Mouse (Mus musculus) heart, adult 11 months (tissue): ENCODE data around the gene Adamts8.

Experiments used
- DNase-seq: peaks from one replicate; pipeline ENCODE4 v3.0.0; 2022

The Adamts8 gene

GRCm38 (mm10) chr9:30942512-30943313 lies at the start of gene Adamts8:
TSS of gene Adamts8 (plus strand) at chr9:30942562.
- peak; percentile 92 for DNase-seq

- peak; percentile 92 for DNase-seq
Observed at GRCm38 (mm10) chr9:30895618-30896017, 46.7 kb upstream of the Adamts8 start.

- DNase-seq = peak; percentile 98
Observed at GRCm38 (mm10) chr9:30896752-30897151, 45.6 kb upstream of the Adamts8 start.

- peak; percentile 29 for DNase-seq
Observed at GRCm38 (mm10) chr9:30897169-30897568, 45.2 kb upstream of the Adamts8 start.

GRCm38 (mm10) chr9:30902152-30902551 lies 40.2 kb upstream of the Adamts8 start:
- DNase-seq = peak; percentile 89

- DNase-seq = no peak
Observed at GRCm38 (mm10) chr9:30902641-30903040, 39.7 kb upstream of the Adamts8 start.

- DNase-seq = peak; percentile 77
Observed at GRCm38 (mm10) chr9:30903266-30903665, 39.1 kb upstream of the Adamts8 start.

GRCm38 (mm10) chr9:30905861-30906260 lies 36.5 kb upstream of the Adamts8 start:
- peak; percentile 90 for DNase-seq

- peak; percentile 49 for DNase-seq
Observed at GRCm38 (mm10) chr9:30906426-30906825, 35.9 kb upstream of the Adamts8 start.

GRCm38 (mm10) chr9:30907677-30908295 lies 34.6 kb upstream of the Adamts8 start:
- DNase-seq = peak; percentile 80

- DNase-seq = no peak
Observed at GRCm38 (mm10) chr9:30908296-30908690, 34.1 kb upstream of the Adamts8 start.

GRCm38 (mm10) chr9:30908973-30909372 lies 33.4 kb upstream of the Adamts8 start:
- no peak for DNase-seq

- no peak for DNase-seq
Observed at GRCm38 (mm10) chr9:30910491-30910890, 31.9 kb upstream of the Adamts8 start.

- DNase-seq = no peak
Observed at GRCm38 (mm10) chr9:30912161-30912560, 30.2 kb upstream of the Adamts8 start.

- DNase-seq = no peak
Observed at GRCm38 (mm10) chr9:30913429-30913828, 28.9 kb upstream of the Adamts8 start.

- DNase-seq = no peak
Observed at GRCm38 (mm10) chr9:30914241-30914640, 28.1 kb upstream of the Adamts8 start.

- DNase-seq = no peak
Observed at GRCm38 (mm10) chr9:30916266-30916968, 25.9 kb upstream of the Adamts8 start.

- peak; percentile 94 for DNase-seq
Observed at GRCm38 (mm10) chr9:30918466-30919356, 23.7 kb upstream of the Adamts8 start.

GRCm38 (mm10) chr9:30919686-30920085 lies 22.7 kb upstream of the Adamts8 start:
- DNase-seq = peak; percentile 96

- DNase-seq = peak; percentile 97
Observed at GRCm38 (mm10) chr9:30920736-30921135, 21.6 kb upstream of the Adamts8 start.

- DNase-seq = peak; percentile 91
Observed at GRCm38 (mm10) chr9:30921261-30922103, 20.9 kb upstream of the Adamts8 start.
